Mouse (Mus musculus): ENCODE data around the gene Fry. TPM values are rescaled to one million over a fixed set of nuclear protein-coding genes. Genes with fewer than 3 reads are reported as not detected.
A peak's percentile ranks its signal among the peaks of the same experiment; 100 is the strongest.

The Fry gene
- total RNA-seq, 2 experiments from 2014 or later: 52.2 to 74.5 TPM

GRCm38 (mm10) chr5:150167287-150167686 is 48.8 kb downstream of the Fry start:
- ATAC-seq (ENCODE audit: poor library complexity, severe bottlenecking): no peak

- ATAC-seq (ENCODE audit: poor library complexity, severe bottlenecking): peak; percentile 96
Measured at GRCm38 (mm10) chr5:150168712-150169111, 50.3 kb downstream of the Fry start.

- no peak for ATAC-seq (ENCODE audit: poor library complexity, severe bottlenecking)
Measured at GRCm38 (mm10) chr5:150171562-150171961, 53.1 kb downstream of the Fry start.

DNA sequence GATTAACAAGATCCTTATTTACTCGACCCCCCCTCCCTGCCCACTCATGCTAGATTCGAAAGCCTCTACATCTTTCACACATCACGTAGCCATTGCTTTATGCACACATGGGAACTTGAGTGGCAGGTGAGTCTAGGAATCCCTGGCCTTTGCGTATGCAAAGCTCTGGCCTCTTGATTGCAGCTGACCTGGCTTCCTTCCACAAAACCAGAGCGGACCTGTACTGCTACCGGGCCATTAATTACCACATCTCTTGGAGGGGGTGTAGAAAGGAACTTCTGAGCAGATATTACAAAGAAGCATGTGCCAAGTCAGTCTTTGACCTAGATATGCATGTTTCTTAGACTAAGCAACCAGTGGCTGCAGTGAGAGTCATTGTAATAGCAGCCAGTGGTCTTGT is 55.4 kb downstream of the Fry start:
- ATAC-seq (ENCODE audit: poor library complexity, severe bottlenecking): peak; percentile 54

DNA sequence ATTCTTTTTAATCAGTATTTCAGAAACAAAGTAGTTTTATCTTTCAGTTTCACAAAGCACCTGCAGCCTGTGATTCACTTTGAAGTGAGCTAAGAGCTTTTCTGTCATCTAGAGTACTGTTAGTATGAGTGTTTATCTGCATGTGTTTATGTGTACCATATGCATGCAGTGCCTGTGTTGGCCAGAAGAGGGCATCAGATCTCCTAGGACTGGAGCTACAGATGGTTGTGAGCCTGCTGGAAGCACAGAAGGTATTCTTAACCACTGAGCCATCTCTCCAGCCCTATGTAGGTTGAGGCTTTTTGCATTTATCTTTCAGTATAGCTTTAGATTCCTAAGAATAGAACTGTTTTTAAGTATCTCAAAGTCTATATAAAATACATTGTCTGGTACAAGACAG is 56.5 kb downstream of the Fry start:
- ATAC-seq (ENCODE audit: poor library complexity, severe bottlenecking): no peak

DNA sequence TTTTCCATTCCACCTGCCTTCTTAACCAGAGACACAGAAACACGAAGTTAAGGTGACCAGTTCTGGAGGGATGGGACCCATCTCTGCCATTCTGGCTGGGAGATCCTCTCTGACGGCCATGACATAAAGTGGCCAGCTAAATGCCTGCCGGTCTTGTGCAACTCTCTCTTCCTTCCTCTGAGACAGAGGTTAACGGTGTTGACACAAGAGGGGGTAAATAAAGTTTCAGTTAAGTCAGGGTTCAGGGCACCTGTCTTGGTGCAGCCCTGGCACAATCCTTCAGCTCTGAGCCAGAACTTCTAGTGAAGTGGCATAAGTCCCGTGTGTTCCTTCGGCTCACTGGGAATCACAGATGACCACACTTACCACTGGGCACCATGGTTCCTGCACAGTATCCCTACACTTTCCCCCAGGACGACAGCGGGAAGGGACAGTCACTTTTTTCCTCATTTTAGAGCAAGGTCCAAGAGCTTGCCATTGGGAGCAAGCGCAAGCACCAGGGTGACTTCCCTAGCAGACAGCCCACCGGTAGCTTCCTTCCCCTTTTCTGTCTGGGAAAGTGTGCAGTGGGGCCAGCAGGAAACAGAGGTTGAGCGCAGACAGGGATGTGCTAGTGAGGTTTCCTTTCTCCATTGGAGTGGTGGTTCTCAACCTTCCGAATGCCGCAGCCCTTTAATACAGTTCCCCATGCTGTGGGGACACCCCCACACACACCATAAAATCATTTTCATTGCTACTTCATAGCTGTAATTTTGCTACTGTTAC is 58.0 kb downstream of the Fry start:
- ATAC-seq (ENCODE audit: poor library complexity, severe bottlenecking): peak; percentile 79

DNA sequence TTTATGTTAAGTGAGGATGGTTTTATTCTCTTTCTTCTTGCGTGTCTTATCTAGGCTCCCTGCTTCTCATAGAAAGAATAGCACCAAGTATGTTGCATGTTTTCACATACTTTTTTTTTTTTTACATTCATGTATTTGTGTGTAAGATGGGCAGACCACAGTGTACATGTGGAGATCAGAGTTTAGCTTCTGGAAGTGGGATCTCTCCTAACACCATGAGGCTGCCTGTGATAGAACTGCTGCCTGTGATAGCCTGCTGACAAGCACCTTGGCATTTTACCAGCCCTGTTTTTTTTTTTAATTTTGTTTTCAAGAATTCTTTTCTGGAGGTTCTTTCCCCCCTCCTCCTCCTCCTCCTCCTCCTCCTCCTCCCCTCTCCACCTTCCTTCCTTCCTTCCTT is 59.3 kb downstream of the Fry start:
- no peak for ATAC-seq (ENCODE audit: poor library complexity, severe bottlenecking)

DNA sequence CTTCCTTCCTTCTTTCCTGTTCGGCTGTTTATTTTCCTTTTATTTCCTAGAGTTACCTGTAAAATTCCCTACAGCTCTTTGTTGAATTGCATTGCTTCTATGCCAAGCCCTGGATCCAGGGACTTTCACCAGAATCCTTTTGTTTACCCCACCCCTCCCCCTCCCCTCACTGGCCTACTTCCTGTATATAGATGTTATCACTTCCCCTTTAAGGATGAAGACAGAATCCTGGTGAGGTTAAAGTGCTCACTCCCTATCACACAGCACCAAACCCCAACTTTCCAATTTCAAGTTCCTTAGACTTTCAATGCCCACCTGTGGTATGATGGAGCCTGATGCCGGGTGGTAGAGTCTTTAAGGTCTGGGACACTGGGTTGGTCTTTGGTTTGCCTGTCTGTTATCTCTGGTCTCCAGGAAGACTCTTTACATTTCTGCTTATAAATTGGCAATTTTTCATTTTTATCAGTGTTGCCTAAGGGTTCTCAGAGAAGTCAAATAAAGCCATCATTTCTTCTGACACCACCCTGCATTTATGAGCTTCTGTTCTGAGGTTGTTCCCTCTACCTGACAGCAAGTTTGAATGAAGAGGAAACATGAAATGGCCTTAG is 59.9 kb downstream of the Fry start:
- peak; percentile 47 for ATAC-seq (ENCODE audit: poor library complexity, severe bottlenecking)

- ATAC-seq (ENCODE audit: poor library complexity, severe bottlenecking): no peak
Measured at GRCm38 (mm10) chr5:150180985-150181607, 62.7 kb downstream of the Fry start.

GRCm38 (mm10) chr5:150184959-150185358 is 66.5 kb downstream of the Fry start:
- ATAC-seq (ENCODE audit: poor library complexity, severe bottlenecking): no peak

GRCm38 (mm10) chr5:150186121-150186520 is 67.7 kb downstream of the Fry start:
- no peak for ATAC-seq (ENCODE audit: poor library complexity, severe bottlenecking)

- ATAC-seq (ENCODE audit: poor library complexity, severe bottlenecking): no peak
Measured at GRCm38 (mm10) chr5:150186676-150187075, 68.2 kb downstream of the Fry start.

DNA sequence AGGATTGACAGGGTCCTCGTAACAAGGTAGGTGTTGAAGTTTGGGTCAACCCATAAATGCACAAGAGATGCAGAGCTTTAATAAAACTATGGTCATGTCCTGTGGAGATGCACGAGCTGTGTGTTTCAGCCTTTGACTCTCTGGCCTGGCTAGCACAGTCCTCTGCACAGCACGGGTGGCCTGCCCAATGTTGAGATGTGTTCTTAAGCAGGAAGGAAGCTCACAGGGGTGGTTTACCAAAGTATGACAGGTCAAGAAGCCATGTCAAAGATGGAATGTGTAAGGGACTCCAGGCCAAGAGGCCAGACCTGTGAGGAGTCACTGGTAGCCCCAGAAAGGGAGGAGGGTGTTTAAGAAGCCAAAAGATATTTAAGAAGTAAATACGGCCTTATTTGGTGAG is 69.6 kb downstream of the Fry start:
- no peak for ATAC-seq (ENCODE audit: poor library complexity, severe bottlenecking)

GRCm38 (mm10) chr5:150190454-150191358 is 72.3 kb downstream of the Fry start:
- ATAC-seq (ENCODE audit: poor library complexity, severe bottlenecking): no peak

DNA sequence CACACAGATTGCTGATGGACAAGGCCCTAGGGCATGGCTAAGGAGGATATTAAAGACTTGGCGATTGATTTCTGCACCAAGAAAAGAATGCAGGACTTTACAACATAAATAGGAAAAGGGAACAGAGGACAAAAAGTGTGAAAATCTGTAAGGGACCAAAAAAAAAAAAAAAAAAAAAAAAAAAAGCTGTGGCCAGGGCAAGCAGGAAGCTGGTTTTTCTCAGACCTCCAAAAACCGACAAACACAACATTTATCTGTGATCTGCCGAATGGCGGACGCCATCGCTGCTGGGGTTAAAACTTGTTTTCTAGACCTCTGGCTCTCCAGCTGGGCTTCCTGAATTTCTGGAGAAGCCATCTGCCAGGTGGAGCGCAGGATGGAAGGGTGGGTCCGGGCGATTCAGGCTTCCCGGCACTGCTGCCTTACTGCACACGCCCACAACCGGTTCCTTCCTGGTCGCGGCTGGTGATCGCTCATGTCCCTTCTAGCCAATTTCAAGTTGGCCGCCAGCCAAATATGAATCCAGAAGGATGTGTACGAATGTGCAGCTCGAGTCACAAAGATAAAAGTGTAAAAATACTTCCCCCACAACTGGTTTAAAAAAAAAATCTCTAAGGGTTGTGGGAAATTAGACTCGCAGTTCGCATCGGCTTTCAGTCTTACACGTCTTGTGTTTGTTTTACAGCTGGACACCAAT is 77.2 kb downstream of the Fry start:
- peak; percentile 93 for ATAC-seq (ENCODE audit: poor library complexity, severe bottlenecking)

GRCm38 (mm10) chr5:150196211-150196585 is 77.8 kb downstream of the Fry start:
- peak; percentile 54 for ATAC-seq (ENCODE audit: poor library complexity, severe bottlenecking)

- ATAC-seq (ENCODE audit: poor library complexity, severe bottlenecking): no peak
Measured at GRCm38 (mm10) chr5:150196881-150197311, 78.5 kb downstream of the Fry start.

- ATAC-seq (ENCODE audit: poor library complexity, severe bottlenecking): no peak
Measured at GRCm38 (mm10) chr5:150206749-150207148, 88.3 kb downstream of the Fry start.

DNA sequence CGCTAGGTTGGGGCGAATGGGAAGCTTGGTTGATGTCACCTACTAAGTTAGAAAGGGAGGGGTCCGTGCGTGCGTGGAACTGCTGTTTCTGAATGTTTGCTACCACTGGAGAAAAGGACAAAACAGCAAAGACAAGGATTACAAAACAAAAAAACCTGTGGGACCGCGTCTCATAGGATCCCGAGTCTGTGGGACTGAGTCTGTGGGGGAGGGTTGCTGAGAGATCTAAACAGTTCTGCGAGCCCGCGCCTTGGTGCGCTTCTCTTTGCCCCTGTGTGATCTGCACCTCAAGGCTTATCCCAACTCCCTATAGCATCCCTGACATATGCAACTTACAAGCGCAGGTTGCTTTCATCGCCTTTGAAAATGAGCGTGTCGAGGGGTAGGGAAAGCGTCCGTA is 89.2 kb downstream of the Fry start:
- ATAC-seq (ENCODE audit: poor library complexity, severe bottlenecking): no peak

- no peak for ATAC-seq (ENCODE audit: poor library complexity, severe bottlenecking)
Measured at GRCm38 (mm10) chr5:150208009-150208408, 89.6 kb downstream of the Fry start.

All from megakaryocyte, adult 5-6 weeks (primary cell).